Mouse (Mus musculus): ENCODE results near the gene Dhcr24. TPM values are rescaled to one million over a fixed set of nuclear protein-coding genes. Genes with fewer than 3 reads are reported as not detected.

The Dhcr24 gene
- polyA plus RNA-seq, 1 experiment = 86.9 TPM

DNA sequence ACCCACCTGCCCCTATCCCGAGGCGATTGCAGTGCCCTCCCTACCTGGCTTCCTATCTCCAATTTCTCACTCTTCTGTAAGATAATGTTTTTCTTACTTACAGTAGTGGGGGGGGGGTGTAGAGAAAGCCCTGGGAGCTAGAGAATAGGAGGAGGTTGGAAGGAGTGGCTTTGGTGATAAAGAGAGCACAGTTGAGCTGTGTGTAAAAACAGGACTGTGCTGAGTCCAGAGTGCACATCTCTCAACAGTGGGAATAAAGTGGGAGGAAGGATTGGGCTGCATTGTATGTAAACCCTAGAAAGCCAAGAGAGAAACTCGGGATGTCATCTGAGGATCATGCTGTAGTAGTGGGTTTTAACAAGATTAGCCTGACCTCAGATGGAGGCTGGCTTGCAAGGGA, 12.7 kb upstream of the Dhcr24 start:
- no peak for TF ChIP-seq GATA1 (IDR thresholded peaks at IDR 0.05; ENCODE audit: low read length)

DNA sequence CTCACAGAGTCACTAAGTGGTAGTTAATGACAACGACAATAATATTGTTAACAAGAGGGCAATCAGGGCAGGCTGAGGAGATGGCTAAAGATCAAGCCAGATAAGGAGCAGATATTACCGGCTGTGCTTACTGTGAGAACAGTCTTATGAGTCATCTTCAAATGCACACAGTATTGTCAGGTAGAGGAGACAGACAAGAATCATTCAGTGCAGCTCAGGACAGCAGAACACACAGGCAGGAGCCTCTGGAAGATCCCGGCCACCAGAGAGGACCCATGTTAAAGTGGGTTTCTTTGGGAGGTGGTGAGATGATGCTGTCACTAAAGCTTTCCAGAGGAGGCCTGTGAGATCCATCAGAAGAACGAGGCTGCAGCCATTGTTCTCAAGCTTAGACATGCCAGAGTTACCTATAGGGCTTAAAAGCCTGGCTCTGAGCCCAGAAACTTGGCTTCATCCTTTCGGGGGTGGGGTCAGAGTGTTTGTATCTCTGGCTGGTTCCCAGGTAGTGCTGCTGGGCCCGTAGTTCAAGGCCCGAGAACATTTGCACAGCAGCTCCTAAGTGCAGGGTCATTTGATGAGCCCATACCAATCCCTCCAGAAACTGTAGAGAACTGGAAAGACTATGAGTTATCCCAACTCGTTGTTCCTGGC, 10.2 kb upstream of the Dhcr24 start:
- no peak for TF ChIP-seq GATA1 (IDR thresholded peaks at IDR 0.05; ENCODE audit: low read length)

DNA sequence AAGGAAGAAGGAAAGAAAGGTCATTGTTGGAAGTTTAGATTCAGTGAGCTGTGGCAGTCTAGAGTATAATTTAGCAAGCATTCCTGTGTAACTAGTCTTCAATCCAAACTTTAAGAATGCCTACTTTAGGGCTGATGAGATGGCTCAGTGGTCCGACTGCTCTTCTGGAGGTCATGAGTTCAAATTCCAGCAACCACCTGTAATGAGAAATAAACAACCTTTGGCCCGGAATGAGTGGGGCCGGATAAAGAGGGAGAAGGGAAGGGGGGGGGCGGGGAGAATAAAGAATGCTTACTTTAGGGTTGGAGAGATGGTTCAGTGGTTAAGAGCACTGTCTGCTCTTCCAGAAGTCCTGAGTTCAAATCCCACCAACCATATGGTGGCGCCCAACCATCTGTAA, 3.6 kb upstream of the Dhcr24 start:
- no peak for TF ChIP-seq GATA1 (IDR thresholded peaks at IDR 0.05; ENCODE audit: low read length)

DNA sequence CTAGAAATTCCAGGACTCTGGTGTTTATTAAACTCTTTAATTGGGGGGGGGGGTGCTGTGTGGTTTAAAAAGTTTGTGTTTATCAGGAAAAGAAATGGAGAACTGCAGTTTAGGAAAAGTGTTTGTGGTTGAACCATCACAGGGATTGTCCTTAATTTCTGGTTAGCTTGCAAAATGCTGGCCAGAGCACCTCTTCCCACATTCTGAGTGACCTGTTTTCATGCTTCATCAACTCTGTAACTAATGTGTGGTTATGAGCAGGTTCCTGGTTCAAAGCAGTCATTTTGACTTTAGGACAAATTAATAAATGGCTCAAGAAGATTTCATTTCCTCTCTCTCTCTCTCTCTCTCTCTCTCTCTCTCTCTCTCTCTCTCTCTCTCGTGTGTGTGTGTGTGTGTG, 2.9 kb upstream of the Dhcr24 start:
- TF ChIP-seq GATA1 (IDR thresholded peaks at IDR 0.05; ENCODE audit: low read length) = no peak

DNA sequence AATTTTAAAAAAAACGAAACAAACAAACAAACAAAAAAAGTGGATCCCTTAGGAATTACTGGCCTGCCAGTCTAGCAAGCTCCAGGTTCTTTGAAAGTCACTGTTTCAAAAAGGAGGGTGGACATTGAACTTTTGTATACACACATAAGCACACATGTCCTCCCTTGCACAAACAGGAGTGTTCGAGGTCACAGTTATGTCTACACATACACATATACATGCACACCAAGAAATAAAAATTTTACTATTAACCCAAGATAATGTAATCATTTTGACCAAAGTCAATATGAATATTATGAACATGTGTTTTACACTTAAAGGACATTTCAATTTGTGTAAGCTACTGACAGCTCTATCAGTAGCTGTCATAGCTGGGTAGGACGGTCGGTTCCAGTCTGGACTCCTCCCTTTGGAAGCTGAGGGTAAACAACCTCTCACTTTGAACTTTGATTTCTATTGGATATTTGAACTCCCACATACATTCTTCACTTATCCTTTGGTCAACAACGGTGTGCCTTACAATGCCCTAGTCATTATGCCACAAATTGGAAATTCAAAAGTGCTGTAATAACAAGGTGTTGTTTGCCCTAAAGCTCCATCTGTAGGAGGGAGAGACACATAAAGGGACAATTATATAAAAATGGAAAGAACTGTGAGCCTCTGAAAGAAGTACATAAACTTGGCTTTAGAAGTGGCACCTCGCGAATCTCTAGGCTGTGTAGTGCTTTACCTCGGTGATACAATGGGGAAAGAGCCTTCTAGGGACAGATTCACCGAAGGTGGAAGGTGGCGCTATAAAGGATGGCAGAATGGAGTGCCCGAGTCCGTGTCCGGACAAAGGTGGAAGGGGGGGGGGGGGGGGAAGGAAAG, 1.3 kb upstream of the Dhcr24 start:
- no peak for TF ChIP-seq GATA1 (IDR thresholded peaks at IDR 0.05; ENCODE audit: low read length)

DNA sequence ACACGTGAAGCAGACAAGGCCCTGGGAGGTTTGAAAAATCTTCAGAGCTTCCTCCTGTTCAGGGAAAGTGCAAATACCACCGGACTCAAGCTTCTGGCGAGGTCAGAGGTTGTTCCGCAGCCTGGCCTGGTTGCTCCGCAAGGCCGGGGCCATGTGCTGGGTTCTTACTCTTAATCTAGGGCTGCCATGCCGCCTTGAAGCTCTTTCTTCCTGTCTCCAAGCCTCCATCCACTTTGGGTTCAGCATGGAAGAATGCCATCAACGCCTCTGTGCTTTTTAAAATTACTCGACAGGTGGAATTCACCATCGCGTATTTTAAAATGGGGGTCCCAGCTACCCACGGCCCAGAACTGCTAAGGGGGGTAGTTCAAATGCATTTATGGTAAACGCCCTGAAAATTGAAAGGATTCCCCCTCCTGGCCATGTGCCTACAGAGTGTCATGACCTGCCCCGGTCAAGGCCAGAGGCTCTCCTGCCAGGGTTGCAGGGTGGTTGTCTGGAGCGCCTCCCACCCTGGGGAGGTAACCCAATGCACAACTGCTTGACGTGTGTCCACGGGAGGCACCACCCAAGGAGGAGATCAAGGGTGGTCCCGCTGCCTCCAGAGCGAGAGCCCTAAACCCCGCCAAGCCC, 509 bp upstream of the Dhcr24 start:
- no peak for TF ChIP-seq GATA1 (IDR thresholded peaks at IDR 0.05; ENCODE audit: low read length)

DNA sequence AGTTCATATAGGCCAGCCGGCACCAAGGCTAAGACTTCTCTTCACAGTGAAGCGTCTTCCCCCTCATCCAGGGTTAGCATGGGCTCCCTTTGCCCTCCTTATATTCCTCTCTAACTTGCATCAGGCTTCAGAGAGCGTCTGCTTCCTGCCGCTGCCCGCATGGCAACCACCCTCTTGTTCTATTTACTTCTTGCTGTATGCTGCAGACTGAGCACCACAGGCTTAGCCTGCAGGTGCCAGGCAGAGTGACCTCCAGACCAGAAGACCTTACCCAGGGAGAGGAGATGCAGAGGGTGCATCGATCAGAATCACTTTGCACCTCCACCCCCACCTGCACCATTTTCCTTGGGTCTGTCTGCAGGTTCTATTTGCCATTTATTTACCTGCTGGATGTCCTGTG, 1.2 kb downstream of the Dhcr24 start:
- no peak for TF ChIP-seq GATA1 (IDR thresholded peaks at IDR 0.05; ENCODE audit: low read length)

DNA sequence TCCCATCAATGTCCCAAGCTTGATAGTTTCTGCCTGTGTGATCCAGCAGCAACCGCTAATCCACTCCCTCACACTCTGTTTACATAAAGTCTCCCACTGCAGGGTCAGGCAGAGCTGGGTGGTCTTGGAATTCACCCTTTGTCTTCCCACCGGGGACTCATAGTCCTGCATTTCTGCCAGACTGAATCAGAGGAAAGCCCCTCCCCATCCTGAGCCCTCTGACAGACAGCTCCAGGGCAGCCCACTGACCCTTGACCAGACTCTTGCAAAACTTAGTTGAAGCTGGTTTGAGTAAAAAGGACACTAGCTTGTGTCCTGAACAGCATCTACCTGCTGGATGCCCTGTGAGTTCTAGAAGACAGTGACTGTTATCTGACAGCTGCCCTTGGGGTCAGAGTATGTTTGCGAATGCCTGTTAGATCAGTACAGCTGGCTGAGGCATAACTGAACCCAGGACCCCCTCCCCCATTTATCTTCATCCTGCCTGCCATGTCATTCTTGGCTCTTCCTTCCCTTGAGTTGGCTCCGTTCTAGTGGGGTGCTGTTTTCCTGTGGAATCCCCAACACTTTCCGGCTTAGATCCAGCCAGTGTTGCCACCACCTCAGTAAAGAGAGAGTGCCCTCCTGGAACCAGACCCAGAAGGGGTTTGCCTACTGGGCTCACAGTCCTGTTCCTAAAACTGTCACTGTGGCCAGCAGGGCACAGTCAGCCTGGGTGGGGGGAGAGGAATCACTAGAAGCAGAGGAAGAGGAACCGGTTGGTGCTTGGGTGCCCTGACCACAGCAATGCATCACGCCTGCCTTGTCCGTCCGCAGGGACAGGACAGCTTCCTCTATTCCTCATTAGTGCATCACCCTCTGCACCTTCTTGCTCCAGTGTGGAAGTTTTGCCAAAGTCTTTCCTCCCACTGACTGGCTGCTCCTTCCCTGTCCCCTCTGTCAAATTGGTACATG, 2.3 kb downstream of the Dhcr24 start:
- TF ChIP-seq GATA1 (IDR thresholded peaks at IDR 0.05; ENCODE audit: low read length) = no peak

DNA sequence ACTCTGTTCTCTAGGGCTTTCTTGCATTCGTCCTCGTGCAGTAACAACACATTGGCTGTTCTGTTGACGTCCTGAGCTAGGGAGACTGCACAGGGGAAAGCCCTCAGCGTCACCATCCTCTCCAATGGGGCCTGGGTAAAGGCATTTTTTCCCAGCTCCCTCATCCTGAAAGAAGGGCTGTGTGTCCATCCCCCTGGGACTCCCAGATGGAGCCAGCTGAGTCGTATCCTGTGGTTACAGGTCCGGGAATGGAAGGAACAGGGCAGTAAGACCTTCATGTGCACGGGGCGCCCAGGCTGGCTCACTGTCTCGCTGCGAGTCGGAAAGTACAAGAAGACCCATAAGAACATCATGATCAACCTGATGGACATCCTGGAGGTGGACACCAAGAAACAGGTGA, 3.3 kb downstream of the Dhcr24 start:
- TF ChIP-seq GATA1 (IDR thresholded peaks at IDR 0.05; ENCODE audit: low read length) = no peak

DNA sequence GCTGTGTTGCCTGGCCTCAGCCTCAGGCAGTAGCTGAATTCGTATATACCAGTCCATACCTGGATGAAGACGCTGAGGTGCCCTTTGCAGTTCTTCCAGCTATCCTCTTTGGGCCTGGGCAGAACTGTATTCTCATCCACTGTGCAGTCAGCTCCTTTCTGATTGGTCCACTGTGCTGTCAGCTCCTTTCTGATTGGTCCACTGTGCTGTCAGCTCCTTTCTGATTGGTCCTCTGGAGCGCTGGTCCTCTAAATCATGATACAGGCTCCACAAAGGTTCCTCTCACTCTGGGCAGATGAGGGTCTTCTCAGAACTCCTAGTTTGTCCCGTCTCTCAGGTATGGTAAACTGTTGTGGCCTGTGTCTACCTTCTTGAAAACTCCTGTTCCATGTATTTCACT, 8.8 kb downstream of the Dhcr24 start:
- TF ChIP-seq GATA1 (IDR thresholded peaks at IDR 0.05; ENCODE audit: low read length) = no peak

DNA sequence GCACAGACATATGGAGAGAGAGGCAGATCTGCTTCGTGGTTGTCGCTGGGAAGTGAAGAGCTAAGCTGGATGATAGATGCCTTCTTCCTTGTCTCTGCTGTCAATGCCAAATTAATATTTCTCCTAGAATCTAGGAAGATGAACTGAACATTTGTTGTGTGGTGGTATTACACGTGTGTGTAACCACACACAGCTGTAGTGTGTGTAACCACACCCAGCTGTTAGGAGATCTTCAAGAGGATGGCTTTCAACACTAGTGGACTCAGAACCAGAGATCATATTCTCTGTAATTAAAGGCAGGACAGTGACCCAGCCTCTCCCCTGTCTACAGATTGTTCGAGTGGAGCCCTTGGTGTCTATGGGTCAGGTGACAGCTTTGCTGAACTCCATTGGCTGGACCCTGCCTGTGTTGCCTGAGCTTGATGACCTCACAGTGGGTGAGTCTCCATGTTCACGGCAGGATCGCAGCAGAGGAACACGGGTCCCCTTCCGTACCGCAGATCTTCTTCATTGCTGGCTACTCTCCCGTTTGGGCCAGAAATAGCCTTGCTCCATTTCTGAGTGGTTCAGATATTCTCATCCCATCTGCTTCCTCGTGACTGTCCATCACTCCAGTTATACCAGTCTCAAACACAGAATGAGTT, 10.4 kb downstream of the Dhcr24 start:
- no peak for TF ChIP-seq GATA1 (IDR thresholded peaks at IDR 0.05; ENCODE audit: low read length)

DNA sequence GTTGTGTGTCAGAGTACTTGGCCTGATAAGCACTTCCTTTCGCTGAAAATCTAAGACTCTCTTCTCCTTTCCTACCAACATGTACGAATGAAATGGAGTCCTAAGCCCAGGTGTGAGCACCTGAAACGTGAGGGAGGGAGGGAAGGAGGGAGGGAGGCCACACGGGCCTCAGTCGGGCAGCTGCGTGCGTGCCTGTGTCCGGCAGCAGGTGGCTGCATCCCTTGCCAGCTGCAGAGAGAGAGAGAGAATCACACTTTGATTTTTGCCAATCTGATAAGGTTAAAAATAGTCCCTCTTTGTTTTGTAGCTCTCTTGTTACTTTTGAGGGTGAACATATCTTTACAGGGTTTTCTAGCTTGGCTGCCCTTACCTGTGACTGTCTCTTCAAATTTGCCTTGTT, 14.2 kb downstream of the Dhcr24 start:
- TF ChIP-seq GATA1 (IDR thresholded peaks at IDR 0.05; ENCODE audit: low read length) = no peak

DNA sequence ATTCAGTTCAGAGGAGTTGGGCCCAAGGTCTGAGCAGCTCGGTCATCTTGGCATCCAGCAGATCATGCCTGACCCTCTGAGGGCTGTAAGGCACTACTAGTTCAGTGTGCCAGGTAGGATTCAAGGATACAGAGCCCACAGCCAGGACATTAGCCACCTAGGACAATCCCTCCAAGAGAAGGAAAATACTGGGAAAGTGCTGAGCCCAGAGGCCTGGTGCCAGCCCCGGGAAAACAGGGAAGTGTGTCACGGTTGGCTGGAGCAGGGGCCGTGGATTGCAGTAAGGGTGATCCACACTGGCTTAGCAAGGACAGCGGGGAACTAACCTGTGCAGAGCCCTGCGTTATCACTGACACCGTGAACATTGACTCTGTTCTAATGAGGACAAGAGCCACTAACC, 16.7 kb downstream of the Dhcr24 start:
- TF ChIP-seq GATA1 (IDR thresholded peaks at IDR 0.05; ENCODE audit: low read length) = no peak

DNA sequence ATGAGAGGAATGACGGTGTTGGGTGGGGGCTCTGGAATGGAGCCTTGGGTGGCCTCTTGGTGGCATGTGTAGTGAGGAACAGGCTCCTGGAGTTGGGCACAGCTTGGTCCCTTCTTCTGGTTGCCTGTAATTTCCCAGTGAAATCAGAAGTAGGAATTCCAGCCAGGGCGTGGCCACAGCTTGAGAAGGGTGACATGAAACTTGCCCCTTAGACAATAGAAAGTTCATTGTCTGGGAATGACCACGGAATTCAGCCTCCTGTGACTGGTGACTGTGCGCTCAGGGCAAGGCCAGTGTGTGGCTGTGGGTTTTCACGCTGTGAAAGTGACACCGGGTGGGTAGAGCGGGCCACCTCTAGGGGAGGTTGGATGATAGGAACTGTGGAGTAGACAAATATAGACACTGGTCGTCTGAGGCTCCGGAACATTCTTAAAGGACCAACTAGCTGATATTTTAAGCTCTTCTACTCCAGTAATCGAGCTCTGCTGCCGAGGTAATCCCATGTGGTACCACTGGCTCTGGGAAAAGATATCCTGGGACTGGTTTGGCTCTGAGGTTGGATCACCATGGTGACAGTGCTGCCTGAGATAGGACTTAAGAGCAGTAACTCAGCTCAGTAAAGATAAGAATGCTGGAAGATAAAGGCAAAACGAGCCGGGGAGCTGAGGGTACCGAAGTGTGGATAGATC, 20.5 kb downstream of the Dhcr24 start:
- TF ChIP-seq GATA1 (IDR thresholded peaks at IDR 0.05; ENCODE audit: low read length) = no peak
